Mouse (Mus musculus) bone marrow, adult 2 months (tissue): ENCODE results near the gene 1700003E16Rik. TPM values are rescaled to one million over a fixed set of nuclear protein-coding genes. Genes with fewer than 3 reads are reported as not detected.

Experiments used
- H3K27ac ChIP-seq: fragments of 200-500 bp; 2 replicates; pipeline ENCODE4 v1.5.1; 2012; ENCODE audit warnings: low read depth, mild to moderate bottlenecking, control low read depth, inconsistent platforms, low read length; ENCODE audit not compliant: control insufficient read depth, poor library complexity, insufficient read depth
- H3K4me1 ChIP-seq: fragments of 200-500 bp; 2 replicates; pipeline ENCODE4 v1.6.1; 2011; ENCODE audit warnings: low read length; ENCODE audit not compliant: control insufficient read depth, insufficient read depth
- H3K4me3 ChIP-seq: fragments of 200-500 bp; replicated peaks from 2 replicates; pipeline ENCODE3; 2011; ENCODE audit warnings: mild to moderate bottlenecking, low read depth, low read length, control low read depth; ENCODE audit not compliant: control insufficient read depth
- CTCF ChIP-seq: fragments of 200-500 bp; IDR thresholded peaks from 2 replicates; pipeline ENCODE4 v1.5.1; 2011; ENCODE audit warnings: low read length, control low read depth; ENCODE audit not compliant: control insufficient read depth, insufficient read depth
- POLR2A ChIP-seq: fragments of 200-500 bp; IDR thresholded peaks from 2 replicates; pipeline ENCODE4 v1.6.1; 2011; ENCODE audit warnings: low read depth, mild to moderate bottlenecking, control low read depth, low read length, borderline replicate concordance; ENCODE audit not compliant: control insufficient read depth
- WGBS: fragments of 180-500 bp; shearing (Covaris S2); methylation state at CpG from one replicate; pipeline ENCODE4 v1.1.7; 2018; 5-methylcytosine and 5-hydroxymethylcytosine counted together
- polyA plus RNA-seq: library from polyadenylated mRNA; stranded (reverse); fragments of >200 nt; gene quantifications from 2 replicates; pipeline ENCODE4 v1.2.4, GENCODE M21; 2011; ENCODE audit warnings: low replicate concordance; ENCODE audit not compliant: missing spikeins, insufficient read depth, insufficient read length

The 1700003E16Rik gene
- polyA plus RNA-seq, 1 experiment: not detected

GRCm38 (mm10) chr6:83116373-83117164, 39.6 kb upstream of the 1700003E16Rik start:
- Histone ChIP-seq H3K27ac (no peak overlapping the region), H3K4me1 (peaks cover 6% of the 10 kb centered on the region; the same call in 1 of the 2 replicates), H3K4me3 (peak overlapping the region; percentile 84)
- TF ChIP-seq CTCF (no peak), POLR2A (no peak)
- 77% methylated on average over 11 of the region's 11 CpGs for WGBS

DNA sequence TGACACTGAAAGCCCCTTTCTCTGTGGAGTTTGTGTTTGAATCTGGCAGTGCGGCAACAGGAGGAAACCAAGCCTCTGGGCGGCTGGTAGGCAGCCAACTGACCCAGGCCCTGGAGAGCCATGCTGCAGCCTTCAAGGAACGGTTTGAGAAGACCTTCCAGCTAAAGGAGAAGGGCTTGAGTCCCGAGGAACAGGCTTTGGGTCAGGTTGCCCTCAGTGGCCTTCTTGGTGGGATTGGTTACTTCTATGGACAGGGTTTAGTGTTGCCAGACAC, 39.1 kb upstream of the 1700003E16Rik start:
- H3K4me3 ChIP-seq: no peak overlapping the region
- peaks cover 6% of the 10 kb centered on the region; the same call in 1 of the 2 replicates for H3K4me1 ChIP-seq
- H3K27ac ChIP-seq: no peak overlapping the region
- no peak for TF ChIP-seq POLR2A
- no peak for TF ChIP-seq CTCF
- 79% methylated on average over 4 of the region's 4 CpGs for WGBS

- no peak for TF ChIP-seq CTCF
- TF ChIP-seq POLR2A: no peak
- Histone ChIP-seq H3K4me1 (peaks cover 6% of the 10 kb centered on the region; the same call in 1 of the 2 replicates), H3K27ac (no peak overlapping the region), H3K4me3 (no peak overlapping the region)
- whole genome bisulfite sequencing: 91% methylated on average over 13 of the region's 13 CpGs
Observed at GRCm38 (mm10) chr6:83117616-83118015, 38.6 kb upstream of the 1700003E16Rik start.

GRCm38 (mm10) chr6:83118369-83118768, 37.8 kb upstream of the 1700003E16Rik start:
- Histone ChIP-seq H3K4me3 (no peak overlapping the region), H3K4me1 (peaks cover 6% of the 10 kb centered on the region; the same call in 1 of the 2 replicates), H3K27ac (no peak overlapping the region)
- no peak for TF ChIP-seq CTCF
- no peak for TF ChIP-seq POLR2A
- 89% methylated on average over 11 of the region's 11 CpGs for WGBS

GRCm38 (mm10) chr6:83118825-83119733, 37.1 kb upstream of the 1700003E16Rik start:
- TF ChIP-seq CTCF (no peak), POLR2A (no peak)
- WGBS: 32% methylated on average over 14 of the region's 14 CpGs
- no peak overlapping the region for H3K27ac ChIP-seq
- peaks cover 6% of the 10 kb centered on the region; the same call in 1 of the 2 replicates for H3K4me1 ChIP-seq
- H3K4me3 ChIP-seq: no peak overlapping the region

DNA sequence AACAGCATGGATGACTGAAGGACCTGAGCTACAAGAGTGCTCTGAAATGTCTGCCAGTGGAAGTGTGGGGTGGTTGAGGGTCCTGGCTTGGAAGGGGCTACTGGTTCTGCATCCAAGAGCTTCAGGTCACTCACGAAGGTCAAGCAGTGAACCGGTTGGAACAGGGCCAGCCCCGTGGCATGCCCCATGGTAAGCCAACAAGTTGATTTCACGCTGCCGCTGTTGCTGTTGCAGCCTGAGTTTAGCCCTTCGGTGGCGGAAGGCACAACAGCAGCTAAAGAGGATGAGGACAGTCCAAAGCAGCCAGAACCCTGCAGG, 36.5 kb upstream of the 1700003E16Rik start:
- Histone ChIP-seq H3K4me3 (peak overlapping the region; percentile 6), H3K27ac (no peak overlapping the region), H3K4me1 (peaks cover 6% of the 10 kb centered on the region; the same call in 1 of the 2 replicates)
- no peak for TF ChIP-seq POLR2A
- no peak for TF ChIP-seq CTCF
- 21% methylated on average over 7 of the region's 7 CpGs for WGBS

DNA sequence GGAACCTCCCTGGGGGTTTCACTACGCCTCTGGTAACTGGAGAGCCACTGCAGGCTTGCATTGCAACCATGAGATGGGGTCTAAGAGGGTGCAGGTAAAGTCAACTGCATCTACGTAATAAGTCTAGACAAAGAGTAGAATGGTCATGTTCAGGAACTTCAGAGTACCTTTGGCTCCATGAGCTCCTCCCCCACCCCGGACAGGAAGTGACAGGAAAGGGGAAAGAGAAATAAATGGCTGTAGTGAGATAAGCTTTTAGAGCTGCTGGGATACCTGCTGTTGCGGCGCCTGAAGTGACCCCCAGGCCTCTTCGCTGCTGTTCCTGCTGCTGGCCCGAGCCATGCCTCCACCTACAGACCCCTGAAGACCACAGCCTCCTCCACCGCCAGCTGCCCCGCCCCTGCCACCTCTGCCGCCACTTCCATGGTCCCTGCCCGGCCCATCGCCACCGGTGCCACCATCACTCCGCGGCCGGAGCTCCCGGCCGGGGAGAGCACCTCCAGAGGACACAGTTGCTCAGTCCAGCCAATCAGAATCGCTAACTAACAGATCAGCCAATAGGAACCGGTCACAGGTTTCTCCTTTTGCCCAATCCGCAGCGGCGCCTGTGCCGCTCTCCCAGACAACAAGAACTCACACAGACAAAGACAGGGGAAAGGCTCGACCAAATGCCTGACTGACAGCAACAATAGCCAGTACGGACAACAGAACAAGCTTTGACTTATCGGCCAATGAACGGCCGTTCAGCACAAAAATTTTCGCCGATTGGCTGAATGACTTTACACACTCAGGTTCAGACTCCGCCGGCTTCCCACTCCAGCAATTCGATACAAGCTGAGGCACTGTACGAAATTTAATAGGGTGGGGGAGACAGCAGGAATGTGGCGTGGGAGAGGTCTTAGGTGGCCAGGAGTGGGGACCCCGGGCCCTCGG, 35.0 kb upstream of the 1700003E16Rik start, which contains the start of gene Wbp1:
Gene Wbp1 (minus strand): TSS at position 630 of the 933 bp plus-strand sequence.
- H3K4me1 ChIP-seq: peaks cover 3% of the 10 kb centered on the region; the same call in 1 of the 2 replicates
- peak within 1 kb of the TSS; percentile 89 for H3K27ac ChIP-seq
- WGBS: 1% methylated on average over 38 of the region's 38 CpGs
- TF ChIP-seq CTCF (no peak), POLR2A (peak; percentile 96)
- H3K4me3 ChIP-seq: peak within 1 kb of the TSS; percentile 80
